Mouse (Mus musculus): ENCODE measurements at regions not wholly inside any gene's neighbourhood (a gene's known extent, or its start where the extent isn't known, plus 50 kb on each side); places are given as distances from the start of the nearest gene placed in this dataset.

GRCm38 (mm10) chr4:110119438-110119837 is 141.6 kb downstream of the Dmrta2 start:
- WGBS = 32% methylated on average over 9 of the region's 9 CpGs
- DNase-seq (ENCODE audit: low spot score) = peak; percentile 88
- ATAC-seq (ENCODE audit: low read depth) = no peak

GRCm38 (mm10) chr4:110119874-110120273 is 142.0 kb downstream of the Dmrta2 start:
- Histone ChIP-seq H3K4me1 (ENCODE audit: control insufficient read depth, insufficient read depth, low read length) (no peaks in the 10 kb centered on the region), H3K27me3 (replicated peaks; ENCODE audit: control insufficient read depth, insufficient read depth, low read length) (no peaks in the 10 kb centered on the region), H3K9me3 (ENCODE audit: control insufficient read depth, low read length) (no peaks in the 10 kb centered on the region), H3K27ac (replicated peaks; ENCODE audit: low read depth, low read length) (no peak overlapping the region), H3K36me3 (ENCODE audit: control insufficient read depth, insufficient read depth, low read length) (no peaks in the 10 kb centered on the region), H3K4me3 (ENCODE audit: low read depth, low read length) (no peak overlapping the region), H3K9ac (ENCODE audit: low read depth, low read length) (no peak overlapping the region), H3K4me2 (ENCODE audit: low read depth, low read length) (no peak overlapping the region)
- ATAC-seq (ENCODE audit: low read depth) (no peak), DNase-seq (ENCODE audit: low spot score) (no peak)
- WGBS = 31% methylated on average over 3 of the region's 3 CpGs

More at GRCm38 (mm10) chr4:110119438-110119837, 141.6 kb downstream of the Dmrta2 start:
- H3K36me3 ChIP-seq (ENCODE audit: control insufficient read depth, insufficient read depth, low read length) = no peaks in the 10 kb centered on the region
- H3K27ac ChIP-seq (replicated peaks; ENCODE audit: low read depth, low read length) = no peak overlapping the region
- no peak overlapping the region for H3K4me3 ChIP-seq (ENCODE audit: low read depth, low read length)
- no peaks in the 10 kb centered on the region for H3K4me1 ChIP-seq (ENCODE audit: control insufficient read depth, insufficient read depth, low read length)
- H3K9me3 ChIP-seq (ENCODE audit: control insufficient read depth, low read length) = no peaks in the 10 kb centered on the region
- no peaks in the 10 kb centered on the region for H3K27me3 ChIP-seq (replicated peaks; ENCODE audit: control insufficient read depth, insufficient read depth, low read length)
- H3K4me2 ChIP-seq (ENCODE audit: low read depth, low read length) = no peak overlapping the region
- no peak overlapping the region for H3K9ac ChIP-seq (ENCODE audit: low read depth, low read length)

DNA sequence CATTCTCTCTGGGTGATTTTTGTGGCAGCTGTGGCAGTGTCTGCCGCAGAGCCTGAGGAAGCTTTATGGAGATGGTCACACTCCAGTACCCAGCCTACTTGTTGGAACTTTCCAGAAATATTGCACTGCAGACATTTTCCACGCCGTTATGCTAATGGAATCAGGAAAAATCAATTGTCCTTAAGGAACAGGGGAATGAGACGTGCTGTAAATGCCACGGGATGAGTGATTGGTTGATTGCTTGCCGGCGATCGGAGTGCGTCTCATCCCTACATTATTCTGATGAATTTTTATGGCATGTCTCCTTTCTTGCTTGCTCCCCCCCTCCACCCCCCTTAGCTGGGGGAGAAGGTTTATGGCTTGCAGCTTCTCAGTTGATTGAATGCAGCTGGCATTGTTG is 142.9 kb downstream of the Dmrta2 start:
- no peak overlapping the region for H3K27ac ChIP-seq (replicated peaks; ENCODE audit: low read depth, low read length)
- no peak for ATAC-seq (ENCODE audit: low read depth)
- H3K4me3 ChIP-seq (ENCODE audit: low read depth, low read length) = no peak overlapping the region
- no peaks in the 10 kb centered on the region for H3K9me3 ChIP-seq (ENCODE audit: control insufficient read depth, low read length)
- DNase-seq (ENCODE audit: low spot score) = no peak
- no peaks in the 10 kb centered on the region for H3K36me3 ChIP-seq (ENCODE audit: control insufficient read depth, insufficient read depth, low read length)
- no peaks in the 10 kb centered on the region for H3K4me1 ChIP-seq (ENCODE audit: control insufficient read depth, insufficient read depth, low read length)
- WGBS = 43% methylated on average over 9 of the region's 9 CpGs
- no peak overlapping the region for H3K4me2 ChIP-seq (ENCODE audit: low read depth, low read length)
- H3K27me3 ChIP-seq (replicated peaks; ENCODE audit: control insufficient read depth, insufficient read depth, low read length) = no peaks in the 10 kb centered on the region
- H3K9ac ChIP-seq (ENCODE audit: low read depth, low read length) = no peak overlapping the region

DNA sequence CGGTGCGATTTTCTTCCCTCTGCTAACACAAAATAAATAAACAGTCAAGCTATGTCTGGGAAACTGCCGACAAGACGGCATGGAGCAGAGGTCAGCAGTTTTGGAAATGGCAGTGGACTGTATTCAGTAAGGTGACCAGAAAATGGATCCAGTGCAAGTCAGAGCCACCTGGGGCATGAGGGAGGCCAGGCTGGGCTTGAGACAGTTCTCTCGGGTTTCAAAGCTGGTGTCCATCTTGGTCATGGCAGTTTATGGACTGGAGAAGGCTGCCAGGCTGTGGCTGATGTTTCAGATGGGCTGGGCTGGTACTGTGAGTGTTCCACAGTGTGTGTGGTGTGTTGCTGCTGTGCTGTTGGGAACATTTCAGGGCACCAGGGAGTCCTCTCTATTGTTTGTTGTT is 143.6 kb downstream of the Dmrta2 start:
- Histone ChIP-seq H3K4me2 (ENCODE audit: low read depth, low read length) (no peak overlapping the region), H3K9me3 (ENCODE audit: control insufficient read depth, low read length) (no peaks in the 10 kb centered on the region), H3K4me3 (ENCODE audit: low read depth, low read length) (no peak overlapping the region), H3K27me3 (replicated peaks; ENCODE audit: control insufficient read depth, insufficient read depth, low read length) (no peaks in the 10 kb centered on the region), H3K4me1 (ENCODE audit: control insufficient read depth, insufficient read depth, low read length) (no peaks in the 10 kb centered on the region), H3K9ac (ENCODE audit: low read depth, low read length) (no peak overlapping the region), H3K36me3 (ENCODE audit: control insufficient read depth, insufficient read depth, low read length) (no peaks in the 10 kb centered on the region), H3K27ac (replicated peaks; ENCODE audit: low read depth, low read length) (no peak overlapping the region)
- ATAC-seq (ENCODE audit: low read depth) (no peak), DNase-seq (ENCODE audit: low spot score) (no peak)
- WGBS = 35% methylated on average over 5 of the region's 5 CpGs

DNA sequence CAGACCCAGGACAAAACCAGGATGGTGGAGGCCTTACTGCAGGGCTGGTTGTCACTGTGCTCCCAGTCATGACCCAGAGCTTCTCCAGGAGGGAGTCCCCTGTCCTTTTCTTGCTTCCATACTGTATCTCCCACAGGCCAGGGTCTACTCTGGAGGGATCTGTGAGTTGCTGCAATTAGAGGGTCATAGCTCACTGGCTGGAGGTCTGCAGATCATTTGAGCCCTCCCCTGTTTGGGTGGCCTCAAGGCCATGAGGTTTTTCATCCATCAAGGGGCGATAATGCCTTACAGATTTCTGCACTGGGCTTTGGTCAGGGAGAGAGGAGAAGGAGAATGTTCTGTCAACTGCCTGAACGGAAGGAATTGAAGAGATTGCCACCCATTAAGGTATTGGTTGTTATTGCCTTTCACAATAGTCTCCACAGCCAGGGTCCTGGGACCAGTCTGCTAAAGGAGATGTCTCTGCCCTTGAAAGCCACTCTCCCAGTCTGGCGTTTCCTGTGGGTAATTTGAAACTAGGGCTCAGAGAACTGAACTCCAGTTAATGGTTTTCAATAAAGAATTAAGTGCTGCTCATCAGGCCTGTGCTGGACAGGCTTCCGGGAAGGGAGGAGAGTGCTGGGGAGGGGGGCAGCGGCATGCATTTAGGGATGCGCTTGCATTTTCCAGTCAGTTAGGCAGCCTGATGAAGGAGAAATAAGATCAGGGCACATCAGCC is 147.4 kb downstream of the Dmrta2 start:
- no peak overlapping the region for H3K9ac ChIP-seq (ENCODE audit: low read depth, low read length)
- DNase-seq (ENCODE audit: low spot score) = peak; percentile 8
- no peak overlapping the region for H3K4me2 ChIP-seq (ENCODE audit: low read depth, low read length)
- no peaks in the 10 kb centered on the region for H3K4me1 ChIP-seq (ENCODE audit: control insufficient read depth, insufficient read depth, low read length)
- H3K9me3 ChIP-seq (ENCODE audit: control insufficient read depth, low read length) = no peaks in the 10 kb centered on the region
- no peaks in the 10 kb centered on the region for H3K36me3 ChIP-seq (ENCODE audit: control insufficient read depth, insufficient read depth, low read length)
- no peaks in the 10 kb centered on the region for H3K27me3 ChIP-seq (replicated peaks; ENCODE audit: control insufficient read depth, insufficient read depth, low read length)
- 16% methylated on average over 6 of the region's 6 CpGs for WGBS
- no peak overlapping the region for H3K27ac ChIP-seq (replicated peaks; ENCODE audit: low read depth, low read length)
- no peak for ATAC-seq (ENCODE audit: low read depth)
- H3K4me3 ChIP-seq (ENCODE audit: low read depth, low read length) = no peak overlapping the region

- Histone ChIP-seq H3K4me1 (ENCODE audit: control insufficient read depth, insufficient read depth, low read length) (no peaks in the 10 kb centered on the region), H3K9ac (ENCODE audit: low read depth, low read length) (no peak overlapping the region), H3K27ac (replicated peaks; ENCODE audit: low read depth, low read length) (no peak overlapping the region), H3K4me3 (ENCODE audit: low read depth, low read length) (no peak overlapping the region), H3K36me3 (ENCODE audit: control insufficient read depth, insufficient read depth, low read length) (no peaks in the 10 kb centered on the region), H3K4me2 (ENCODE audit: low read depth, low read length) (no peak overlapping the region), H3K9me3 (ENCODE audit: control insufficient read depth, low read length) (no peaks in the 10 kb centered on the region), H3K27me3 (replicated peaks; ENCODE audit: control insufficient read depth, insufficient read depth, low read length) (no peaks in the 10 kb centered on the region)
- WGBS = 45% methylated on average over 3 of the region's 3 CpGs
- ATAC-seq (ENCODE audit: low read depth) = no peak
- DNase-seq (ENCODE audit: low spot score) = no peak
Observed at GRCm38 (mm10) chr4:110127941-110128520, 150.2 kb downstream of the Dmrta2 start.

GRCm38 (mm10) chr4:110128918-110129317 is 151.1 kb downstream of the Dmrta2 start:
- H3K4me2 ChIP-seq (ENCODE audit: low read depth, low read length) = no peak overlapping the region
- H3K4me3 ChIP-seq (ENCODE audit: low read depth, low read length) = no peak overlapping the region
- no peaks in the 10 kb centered on the region for H3K9me3 ChIP-seq (ENCODE audit: control insufficient read depth, low read length)
- ATAC-seq (ENCODE audit: low read depth) (peak; percentile 48; the same call in 1 of the 2 replicates), DNase-seq (ENCODE audit: low spot score) (peak; percentile 61)
- WGBS = 5% methylated on average over 1 of the region's 1 CpGs
- H3K27me3 ChIP-seq (replicated peaks; ENCODE audit: control insufficient read depth, insufficient read depth, low read length) = no peaks in the 10 kb centered on the region
- no peak overlapping the region for H3K9ac ChIP-seq (ENCODE audit: low read depth, low read length)
- peaks cover 7% of the 10 kb centered on the region for H3K4me1 ChIP-seq (ENCODE audit: control insufficient read depth, insufficient read depth, low read length)
- H3K36me3 ChIP-seq (ENCODE audit: control insufficient read depth, insufficient read depth, low read length) = no peaks in the 10 kb centered on the region
- no peak overlapping the region for H3K27ac ChIP-seq (replicated peaks; ENCODE audit: low read depth, low read length)

- Histone ChIP-seq H3K27me3 (replicated peaks; ENCODE audit: control insufficient read depth, insufficient read depth, low read length) (no peaks in the 10 kb centered on the region), H3K4me1 (ENCODE audit: control insufficient read depth, insufficient read depth, low read length) (peaks cover 13% of the 10 kb centered on the region), H3K27ac (replicated peaks; ENCODE audit: low read depth, low read length) (no peak overlapping the region), H3K36me3 (ENCODE audit: control insufficient read depth, insufficient read depth, low read length) (no peaks in the 10 kb centered on the region), H3K4me2 (ENCODE audit: low read depth, low read length) (no peak overlapping the region), H3K9ac (ENCODE audit: low read depth, low read length) (no peak overlapping the region), H3K9me3 (ENCODE audit: control insufficient read depth, low read length) (no peaks in the 10 kb centered on the region), H3K4me3 (ENCODE audit: low read depth, low read length) (no peak overlapping the region)
- WGBS = 47% methylated on average over 3 of the region's 3 CpGs
- ATAC-seq (ENCODE audit: low read depth) (peak; percentile 89), DNase-seq (ENCODE audit: low spot score) (peak; percentile 63)
Observed at GRCm38 (mm10) chr4:110129518-110129917, 151.7 kb downstream of the Dmrta2 start.

DNA sequence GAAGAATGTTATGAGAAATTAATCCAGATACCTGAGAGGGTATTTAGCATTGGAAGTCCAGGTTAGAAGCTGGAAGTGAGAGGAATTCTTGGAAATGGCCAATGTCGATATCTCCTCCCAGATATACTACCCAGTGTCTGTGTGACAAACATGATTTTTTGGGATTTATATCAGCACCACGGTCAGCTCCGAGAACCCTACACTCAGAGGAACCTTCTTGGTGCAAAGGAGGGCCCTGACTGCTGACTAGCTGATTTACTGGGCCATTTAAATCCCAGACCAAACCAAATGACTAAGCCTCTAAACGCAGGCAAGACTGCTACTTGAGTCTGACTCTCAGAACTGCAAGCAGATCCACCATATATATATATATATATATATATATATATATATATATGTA is 154.2 kb downstream of the Dmrta2 start:
- Histone ChIP-seq H3K36me3 (ENCODE audit: control insufficient read depth, insufficient read depth, low read length) (no peaks in the 10 kb centered on the region), H3K4me2 (ENCODE audit: low read depth, low read length) (no peak overlapping the region), H3K27me3 (replicated peaks; ENCODE audit: control insufficient read depth, insufficient read depth, low read length) (no peaks in the 10 kb centered on the region), H3K27ac (replicated peaks; ENCODE audit: low read depth, low read length) (no peak overlapping the region), H3K9ac (ENCODE audit: low read depth, low read length) (no peak overlapping the region), H3K4me3 (ENCODE audit: low read depth, low read length) (no peak overlapping the region), H3K4me1 (ENCODE audit: control insufficient read depth, insufficient read depth, low read length) (peaks cover 13% of the 10 kb centered on the region), H3K9me3 (ENCODE audit: control insufficient read depth, low read length) (no peaks in the 10 kb centered on the region)
- ATAC-seq (ENCODE audit: low read depth) = no peak
- DNase-seq (ENCODE audit: low spot score) = peak; percentile 49
- 54% methylated on average over 4 of the region's 4 CpGs for whole genome bisulfite sequencing
